Mouse (Mus musculus) intestine, embryonic 14.5 days (tissue): Measurements from ENCODE around the gene Mmp11. TPM values are rescaled to one million over a fixed set of nuclear protein-coding genes. Genes with fewer than 3 reads are reported as not detected.
A peak's percentile ranks its signal among the peaks of the same experiment; 100 is the strongest.

ENCODE experiments used
- ATAC-seq: fragments of 200-750 bp; cut with Nextera tagmentation; replicated peaks from 2 replicates; pipeline ENCODE4 v1.8.0; 2017; ENCODE audit warnings: low read depth, moderate number of reproducible peaks, moderate TSS enrichment, moderate library complexity; ENCODE audit not compliant: low FRiP score, low TSS enrichment
- DNase-seq: peaks from one replicate; pipeline ENCODE4 v3.0.0-alpha.2; 2018; ENCODE audit warnings: low spot score
- H3K27ac ChIP-seq: fragments of 300-500 bp; sonication (generic); 2 replicates; pipeline ENCODE4 v1.5.1; 2014; ENCODE audit warnings: low read depth, mild to moderate bottlenecking, control low read depth
- H3K27me3 ChIP-seq: fragments of 300-500 bp; sonication (generic); replicated peaks from 2 replicates; pipeline ENCODE4 v1.6.1; 2014; ENCODE audit warnings: low read length, control low read depth; ENCODE audit not compliant: control insufficient read depth, insufficient read depth
- H3K36me3 ChIP-seq: fragments of 300-500 bp; sonication (generic); 2 replicates; pipeline ENCODE4 v1.6.1; 2014; ENCODE audit warnings: low read length, control low read depth; ENCODE audit not compliant: control insufficient read depth, insufficient read depth
- H3K4me1 ChIP-seq: fragments of 300-500 bp; sonication (generic); replicated peaks from 2 replicates; pipeline ENCODE4 v1.6.1; 2014; ENCODE audit warnings: low read length, control low read depth, mixed read lengths; ENCODE audit not compliant: control insufficient read depth, insufficient read depth
- H3K4me2 ChIP-seq: fragments of 300-500 bp; sonication (generic); 2 replicates; pipeline ENCODE4 v1.6.1; 2014; ENCODE audit warnings: low read length
- H3K4me3 ChIP-seq: fragments of 300-500 bp; sonication (generic); 2 replicates; pipeline ENCODE4 v1.5.1; 2014; ENCODE audit warnings: low read depth, low read length, control low read depth, mixed read lengths
- H3K9ac ChIP-seq: fragments of 300-500 bp; sonication (generic); 2 replicates; pipeline ENCODE4 v1.6.1; 2014; ENCODE audit warnings: mild to moderate bottlenecking, low read length
- H3K9me3 ChIP-seq: fragments of 300-500 bp; sonication (generic); 2 replicates; pipeline ENCODE4 v1.6.1; 2016; ENCODE audit warnings: low read length, control low read depth; ENCODE audit not compliant: control insufficient read depth
- WGBS: fragments of 180-500 bp; shearing (Covaris S2); extraction: QIAGEN DNeasy Blood & Tissue Kit; methylation state at CpG from one replicate; pipeline ENCODE4 v1.1.7; 2014; 5-methylcytosine and 5-hydroxymethylcytosine counted together
- polyA plus RNA-seq: library from polyadenylated mRNA; unstranded; fragments of >200 nt; fragmentation: Nextera tagmentation; extraction: Ambion mirVana; gene quantifications from 2 replicates; pipeline ENCODE4 v1.2.1, GENCODE M21; 2014

Gene Mmp11
- polyA plus RNA-seq, 1 experiment from 2014 or later, result 40.9 TPM

GRCm38 (mm10) chr10:75916840-75917239, 19.5 kb downstream of the Mmp11 start:
- 84% methylated on average over 8 of the region's 8 CpGs for WGBS
- no peak for ATAC-seq
- no peaks in the 10 kb centered on the region for H3K27me3 ChIP-seq
- no peak overlapping the region for H3K27ac ChIP-seq
- DNase-seq, result no peak
- no peak overlapping the region for H3K9ac ChIP-seq
- no peak overlapping the region for H3K4me2 ChIP-seq
- peaks cover 57% of the 10 kb centered on the region for H3K36me3 ChIP-seq
- no peaks in the 10 kb centered on the region for H3K9me3 ChIP-seq
- H3K4me1 ChIP-seq, result peaks cover 22% of the 10 kb centered on the region
- no peak overlapping the region for H3K4me3 ChIP-seq

DNA sequence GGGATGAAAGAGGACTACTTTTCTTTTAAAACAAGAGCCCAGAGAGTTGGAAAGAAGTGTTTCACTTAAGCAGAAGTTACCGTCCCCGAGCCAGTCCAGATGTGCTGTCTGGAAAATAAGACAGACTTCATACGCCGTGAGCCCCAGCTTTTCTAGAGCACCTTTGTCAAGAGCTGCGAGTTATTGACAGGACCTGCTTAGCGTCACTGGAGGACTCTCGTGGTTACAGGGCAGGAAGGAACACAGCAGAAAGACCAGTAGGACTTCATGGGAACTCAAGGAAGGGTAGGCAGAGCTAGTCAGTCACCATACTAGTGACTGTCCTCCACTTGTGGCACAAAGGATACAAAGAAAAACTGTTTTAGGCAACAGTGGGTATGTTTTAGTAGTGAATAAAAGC, 20.7 kb downstream of the Mmp11 start:
- H3K9ac ChIP-seq, result no peak overlapping the region
- DNase-seq (no peak), ATAC-seq (no peak)
- H3K27me3 ChIP-seq, result no peaks in the 10 kb centered on the region
- peaks cover 20% of the 10 kb centered on the region for H3K4me1 ChIP-seq
- H3K36me3 ChIP-seq, result peaks cover 69% of the 10 kb centered on the region
- no peak overlapping the region for H3K27ac ChIP-seq
- H3K9me3 ChIP-seq, result no peaks in the 10 kb centered on the region
- no peak overlapping the region for H3K4me3 ChIP-seq
- H3K4me2 ChIP-seq, result no peak overlapping the region
- WGBS, result 58% methylated on average over 7 of the region's 7 CpGs

GRCm38 (mm10) chr10:75913013-75913589, 23.2 kb downstream of the Mmp11 start:
- Histone ChIP-seq H3K27ac (no peak overlapping the region), H3K9me3 (no peaks in the 10 kb centered on the region), H3K4me1 (0 out of 2 replicates have a peak, but pooled peaks cover under 1% of the 10 kb centered on the region), H3K4me3 (no peak overlapping the region), H3K27me3 (no peaks in the 10 kb centered on the region), H3K9ac (no peak overlapping the region), H3K4me2 (no peak overlapping the region), H3K36me3 (peaks cover 79% of the 10 kb centered on the region)
- ATAC-seq (no peak), DNase-seq (no peak)
- WGBS, result 70% methylated on average over 6 of the region's 6 CpGs

DNA sequence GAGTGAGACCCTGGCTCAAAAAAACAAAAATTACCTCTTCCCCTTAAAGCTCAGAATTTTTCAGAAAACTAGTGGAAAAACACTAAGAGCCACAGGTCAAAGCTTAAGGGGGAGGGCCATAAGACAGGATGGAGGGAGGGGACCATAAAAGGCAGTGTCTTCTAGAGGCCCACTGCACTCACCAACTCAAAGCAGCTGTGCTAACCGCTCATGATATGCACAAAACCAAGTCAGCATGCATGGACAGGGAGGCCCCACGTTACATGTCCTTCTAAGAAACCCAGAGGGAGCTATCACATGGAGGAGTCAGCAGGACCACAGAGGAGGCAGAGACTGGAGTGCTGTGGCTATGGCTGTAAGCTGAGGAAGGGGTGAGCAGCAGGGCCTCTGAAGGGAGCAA, 25.6 kb downstream of the Mmp11 start:
- Histone ChIP-seq H3K27me3 (no peaks in the 10 kb centered on the region), H3K9ac (no peak overlapping the region), H3K4me2 (no peak overlapping the region), H3K27ac (no peak overlapping the region), H3K9me3 (no peaks in the 10 kb centered on the region), H3K36me3 (peaks cover 82% of the 10 kb centered on the region), H3K4me1 (no peaks in the 10 kb centered on the region), H3K4me3 (no peak overlapping the region)
- ATAC-seq, result no peak
- WGBS, result 85% methylated on average over 2 of the region's 2 CpGs
- DNase-seq, result no peak

DNA sequence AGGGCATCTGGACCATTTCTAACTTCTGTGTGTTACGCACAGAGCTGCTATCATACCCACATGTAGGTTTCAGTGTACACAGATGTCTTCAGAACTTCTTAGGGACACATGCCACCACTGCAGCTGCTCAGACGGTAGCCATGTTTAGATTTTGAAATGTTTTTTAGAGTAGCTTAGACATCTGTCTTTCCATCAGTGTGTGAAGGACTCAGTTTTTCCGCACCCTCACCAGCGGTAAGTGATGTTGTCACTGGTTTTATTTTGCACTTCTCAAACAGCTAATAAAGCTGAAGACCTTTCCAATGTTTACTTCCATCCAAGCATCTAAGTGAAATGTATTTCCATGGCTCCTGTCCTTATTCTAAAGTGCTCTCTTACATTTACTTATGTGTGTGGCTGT, 29.4 kb downstream of the Mmp11 start:
- no peak overlapping the region for H3K4me3 ChIP-seq
- H3K27ac ChIP-seq, result no peak overlapping the region
- H3K9me3 ChIP-seq, result no peaks in the 10 kb centered on the region
- H3K27me3 ChIP-seq, result no peaks in the 10 kb centered on the region
- no peak overlapping the region for H3K9ac ChIP-seq
- no peak overlapping the region for H3K4me2 ChIP-seq
- WGBS, result 91% methylated on average over 4 of the region's 4 CpGs
- ATAC-seq (no peak), DNase-seq (no peak)
- no peaks in the 10 kb centered on the region for H3K4me1 ChIP-seq
- H3K36me3 ChIP-seq, result peaks cover 95% of the 10 kb centered on the region

GRCm38 (mm10) chr10:75904391-75904790, 31.9 kb downstream of the Mmp11 start:
- Histone ChIP-seq H3K27ac (no peak overlapping the region), H3K27me3 (no peaks in the 10 kb centered on the region), H3K4me3 (no peak overlapping the region), H3K36me3 (peaks cover 96% of the 10 kb centered on the region), H3K9me3 (no peaks in the 10 kb centered on the region), H3K9ac (no peak overlapping the region), H3K4me2 (no peak overlapping the region), H3K4me1 (no peaks in the 10 kb centered on the region)
- ATAC-seq (no peak), DNase-seq (no peak)
- WGBS, result 86% methylated on average over 5 of the region's 5 CpGs

- no peak overlapping the region for H3K27ac ChIP-seq
- no peak overlapping the region for H3K9ac ChIP-seq
- H3K4me1 ChIP-seq, result 0 out of 2 replicates have a peak, but pooled peaks cover under 1% of the 10 kb centered on the region
- H3K4me2 ChIP-seq, result no peak overlapping the region
- no peak for DNase-seq
- no peak overlapping the region for H3K4me3 ChIP-seq
- no peak for ATAC-seq
- WGBS, result 80% methylated on average over 3 of the region's 3 CpGs
- no peaks in the 10 kb centered on the region for H3K27me3 ChIP-seq
- H3K36me3 ChIP-seq, result peaks cover 89% of the 10 kb centered on the region
- no peaks in the 10 kb centered on the region for H3K9me3 ChIP-seq
These were observed 37.5 kb downstream of the Mmp11 start for GRCm38 (mm10) chr10:75898846-75899245.

- no peaks in the 10 kb centered on the region for H3K27me3 ChIP-seq
- no peak overlapping the region for H3K4me2 ChIP-seq
- H3K9ac ChIP-seq, result no peak overlapping the region
- H3K36me3 ChIP-seq, result peaks cover 81% of the 10 kb centered on the region
- H3K4me3 ChIP-seq, result no peak overlapping the region
- no peak overlapping the region for H3K27ac ChIP-seq
- DNase-seq (no peak), ATAC-seq (no peak)
- 80% methylated on average over 6 of the region's 6 CpGs for WGBS
- H3K9me3 ChIP-seq, result no peaks in the 10 kb centered on the region
- peaks cover 5% of the 10 kb centered on the region; the same call in 1 of the 2 replicates for H3K4me1 ChIP-seq
These were observed 38.2 kb downstream of the Mmp11 start for GRCm38 (mm10) chr10:75898039-75898564.

DNA sequence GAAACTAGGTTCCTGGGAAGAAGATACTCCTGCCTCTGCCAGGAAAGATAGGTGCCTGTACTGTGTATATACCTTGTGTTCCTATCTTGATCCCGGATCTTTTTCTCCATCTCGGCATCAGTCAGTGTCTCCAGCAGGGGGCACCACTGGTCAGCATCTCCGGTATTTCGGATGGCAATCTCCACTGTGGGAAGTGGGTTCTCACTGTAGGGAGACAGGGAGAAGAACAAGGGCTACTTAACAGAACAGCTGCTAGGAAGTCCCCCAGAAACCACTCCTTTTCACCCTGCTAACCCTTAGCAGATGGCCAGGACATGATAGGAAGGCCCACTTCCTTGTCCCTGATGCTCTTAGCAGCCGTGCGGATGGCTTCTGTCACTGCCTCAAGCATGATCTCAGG, 38.9 kb downstream of the Mmp11 start:
- H3K4me1 ChIP-seq, result peaks cover 5% of the 10 kb centered on the region; the same call in 1 of the 2 replicates
- no peak overlapping the region for H3K9ac ChIP-seq
- WGBS, result 36% methylated on average over 6 of the region's 6 CpGs
- no peaks in the 10 kb centered on the region for H3K9me3 ChIP-seq
- DNase-seq (peak; percentile 89), ATAC-seq (no peak)
- H3K36me3 ChIP-seq, result peaks cover 74% of the 10 kb centered on the region
- no peak overlapping the region for H3K4me3 ChIP-seq
- H3K27ac ChIP-seq, result no peak overlapping the region
- no peak overlapping the region for H3K4me2 ChIP-seq
- H3K27me3 ChIP-seq, result no peaks in the 10 kb centered on the region
